Mouse (Mus musculus) 3134 (cell line): ENCODE results near the gene Ank2.

Experiments
- DNase-seq: peaks from one replicate; pipeline ENCODE4 v3.0.0-alpha.2; 2011; ENCODE audit warnings: low spot score; ENCODE audit not compliant: insufficient read length; ENCODE audit errors: extremely low read depth

Ank2 gene

GRCm38 (mm10) chr3:127071471-127071870 lies 427.7 kb downstream of the Ank2 start:
- no peak for DNase-seq

GRCm38 (mm10) chr3:127063654-127064386 lies 435.3 kb downstream of the Ank2 start:
- DNase-seq: peak; percentile 72

DNA sequence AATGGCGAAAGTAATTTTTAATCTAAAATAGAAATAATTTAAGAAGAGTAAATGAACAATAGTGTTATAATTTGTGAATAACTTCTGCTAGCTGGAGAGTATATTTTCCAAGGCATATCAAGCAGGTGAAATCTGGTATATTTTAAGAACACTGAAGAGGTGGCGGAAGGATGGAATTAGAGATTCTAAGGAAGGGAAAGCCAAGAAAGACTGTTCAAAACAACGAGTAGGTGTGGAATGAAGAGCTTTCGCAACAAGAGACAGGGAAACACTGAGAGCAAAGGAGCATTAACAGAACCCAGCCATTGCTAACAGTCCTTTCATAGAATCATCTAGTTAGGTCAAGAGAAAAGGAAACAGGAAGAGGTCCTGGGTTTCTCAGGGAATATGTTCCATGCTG lies 439.5 kb downstream of the Ank2 start:
- DNase-seq: no peak

DNA sequence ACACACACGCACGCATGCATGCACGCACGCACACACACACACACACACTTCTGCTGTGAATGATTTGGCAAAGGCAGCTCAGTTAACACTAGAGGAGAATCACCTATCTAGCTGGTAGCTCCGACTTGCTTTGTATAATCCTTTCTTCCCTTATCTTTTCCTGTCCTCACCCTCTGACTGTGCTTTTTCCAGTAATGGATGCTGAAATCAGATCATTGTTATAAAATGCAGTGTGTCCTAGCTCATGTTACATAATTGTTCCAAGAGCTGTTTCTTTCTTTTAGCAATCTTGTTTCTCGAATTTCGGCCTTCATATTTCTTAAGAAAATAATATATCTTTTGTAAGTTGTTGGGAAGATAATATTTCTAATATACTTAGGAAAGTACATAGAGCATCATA lies 457.9 kb downstream of the Ank2 start:
- no peak for DNase-seq

DNA sequence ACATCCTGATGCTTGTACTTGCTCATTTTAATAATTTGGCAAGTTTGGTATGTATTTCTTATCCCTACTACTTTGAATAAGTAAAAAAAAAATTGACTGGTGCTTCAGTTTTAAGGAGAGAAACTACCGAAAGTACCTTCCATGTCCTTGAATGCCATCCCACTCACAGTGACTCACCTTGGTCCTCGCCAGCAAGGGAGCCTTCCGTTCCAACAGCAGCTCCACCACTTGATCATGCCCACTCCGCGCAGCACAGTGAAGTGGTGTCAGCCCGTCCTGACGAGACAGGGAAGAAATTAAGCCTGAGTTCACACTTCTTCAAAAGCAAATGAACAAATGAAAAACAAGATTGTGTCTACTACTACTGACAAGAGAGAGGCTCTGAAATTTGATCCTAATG lies 460.6 kb downstream of the Ank2 start:
- DNase-seq: no peak

DNA sequence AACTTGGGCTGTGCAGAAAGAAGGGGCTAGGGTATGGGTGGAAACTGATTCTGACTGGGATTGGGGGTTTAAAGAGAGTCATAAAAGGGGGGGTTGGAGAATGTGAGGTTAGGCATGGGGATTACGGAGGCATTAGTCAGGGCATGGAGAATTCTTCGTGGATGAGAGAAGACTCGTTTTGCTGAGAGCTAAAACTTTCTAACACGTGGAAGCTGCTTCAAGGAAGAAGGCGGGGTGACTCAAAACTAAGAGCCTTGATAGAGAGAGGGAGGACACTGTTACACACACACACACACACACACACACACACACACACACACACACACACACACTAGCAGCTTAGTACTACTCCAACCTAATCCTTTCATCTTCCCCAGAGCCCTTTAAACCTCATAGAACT lies 463.0 kb downstream of the Ank2 start:
- no peak for DNase-seq

DNA sequence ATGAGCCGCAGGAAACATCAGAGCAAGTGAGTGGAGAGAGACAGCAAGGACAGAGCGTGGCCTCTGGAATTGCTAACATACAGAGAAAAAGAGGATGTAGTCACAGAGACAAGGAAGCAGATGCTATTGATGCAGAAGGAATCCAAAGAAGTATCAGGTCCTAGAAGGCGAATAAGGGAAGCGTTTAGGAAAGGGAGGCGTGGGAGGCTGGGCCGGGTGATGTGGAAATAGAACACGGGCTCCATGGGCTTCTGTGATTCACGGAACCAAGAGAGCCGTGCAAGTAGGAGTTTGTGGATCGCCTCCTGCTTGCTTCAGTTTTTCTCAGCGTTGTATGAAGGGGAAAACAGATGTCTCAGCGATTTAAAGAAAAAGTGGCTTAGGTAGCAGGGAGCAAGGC lies 463.6 kb downstream of the Ank2 start:
- no peak for DNase-seq

DNA sequence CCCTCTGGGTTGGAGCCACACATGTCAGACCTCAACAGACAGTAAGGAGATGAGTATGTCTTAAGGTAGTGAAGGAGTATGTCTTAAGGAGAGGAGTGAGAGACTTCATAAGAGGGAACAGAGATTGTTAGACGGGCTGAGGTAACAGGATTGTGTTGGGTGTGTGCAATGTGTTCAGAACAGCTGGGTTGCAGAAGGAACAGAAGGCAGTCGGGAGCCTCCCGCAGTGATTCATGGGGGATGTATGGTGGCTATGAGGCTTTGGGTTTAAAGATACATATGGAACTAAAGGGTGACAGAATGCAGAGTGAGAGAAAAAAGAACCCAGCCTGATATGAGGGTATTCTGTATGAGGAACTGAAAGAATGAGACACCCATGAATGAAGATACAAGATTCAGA lies 464.2 kb downstream of the Ank2 start:
- DNase-seq: no peak

DNA sequence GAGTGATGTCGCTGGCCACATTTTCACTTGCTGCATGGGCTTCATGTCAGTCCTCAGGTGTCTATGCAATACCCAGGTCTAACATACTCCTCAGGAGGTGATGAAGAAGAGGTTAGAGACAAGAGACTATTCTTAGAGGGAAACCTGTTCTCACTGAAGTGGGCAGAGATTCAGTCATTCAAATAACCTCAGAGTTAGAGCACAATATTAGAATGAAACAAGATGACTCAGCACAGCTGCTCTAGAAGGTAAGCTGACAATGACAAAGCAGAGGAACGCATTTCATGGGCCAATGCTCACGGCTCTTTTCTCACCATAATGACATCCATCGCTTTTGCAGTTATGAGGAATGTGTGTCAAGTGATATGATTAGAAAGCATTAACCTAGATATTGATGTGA lies 475.2 kb downstream of the Ank2 start:
- no peak for DNase-seq

GRCm38 (mm10) chr3:127020167-127020566 lies 479.0 kb downstream of the Ank2 start:
- no peak for DNase-seq

- DNase-seq: no peak
These were observed 479.4 kb downstream of the Ank2 start for GRCm38 (mm10) chr3:127019728-127020127.

DNA sequence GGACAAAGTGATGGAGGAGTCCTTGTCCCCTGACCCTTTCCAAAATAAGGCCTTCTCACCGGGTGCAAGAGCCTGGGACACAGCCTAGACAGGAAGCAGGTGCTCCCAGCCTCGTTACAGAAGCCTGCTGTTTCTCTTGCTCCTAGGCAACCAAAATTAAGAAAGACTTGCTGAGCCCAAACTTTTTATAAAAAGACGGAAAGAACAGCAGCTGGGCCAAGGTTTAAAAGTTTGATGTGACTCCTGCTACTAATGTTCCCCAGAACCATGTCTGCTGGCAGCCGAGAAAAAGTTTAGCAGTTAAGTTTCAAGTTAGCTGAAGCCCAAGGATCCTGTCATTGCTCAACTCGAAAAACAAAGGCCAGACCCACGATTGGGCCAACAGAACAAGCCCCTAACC lies 480.0 kb downstream of the Ank2 start:
- no peak for DNase-seq

- DNase-seq: no peak
These were observed 481.6 kb downstream of the Ank2 start for GRCm38 (mm10) chr3:127017523-127017922.

DNA sequence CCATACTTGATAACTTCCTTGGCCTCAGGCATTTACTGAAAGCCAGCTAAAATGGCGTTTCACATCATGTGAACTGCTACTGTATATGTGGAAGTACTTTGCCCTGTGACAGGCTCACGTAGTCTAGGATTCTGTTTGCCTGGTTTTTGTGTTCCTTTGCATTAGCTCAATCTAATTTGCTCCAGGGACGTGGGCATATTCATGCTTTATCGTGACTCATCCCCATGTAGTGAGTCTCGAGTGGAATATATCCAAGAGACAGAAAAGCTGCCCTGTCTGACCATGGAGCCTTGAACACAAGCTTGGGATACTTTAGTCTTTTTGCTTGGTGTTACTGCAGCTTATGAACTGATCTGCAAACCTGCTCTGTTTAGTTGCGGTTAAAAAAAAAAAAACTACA lies 483.6 kb downstream of the Ank2 start:
- no peak for DNase-seq

GRCm38 (mm10) chr3:127015175-127015574 lies 484.0 kb downstream of the Ank2 start:
- no peak for DNase-seq

DNA sequence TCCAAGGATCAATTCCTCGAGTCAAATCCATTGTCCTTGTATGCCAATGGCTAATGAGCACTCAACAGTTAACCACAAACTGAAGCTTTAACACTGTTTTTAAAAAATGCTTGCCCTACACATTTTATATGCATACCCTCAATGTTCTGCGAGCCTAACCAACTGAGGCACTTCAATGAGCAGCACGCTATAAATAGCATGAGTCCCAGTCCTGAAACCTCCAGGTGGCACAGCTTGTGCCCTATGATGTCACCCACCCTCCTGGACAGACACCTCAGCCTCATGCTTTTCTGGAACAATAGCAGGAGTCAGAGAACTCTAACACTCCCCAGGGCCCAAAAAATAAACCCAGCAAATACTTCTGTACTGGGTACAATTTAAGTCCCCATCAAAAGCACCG lies 485.2 kb downstream of the Ank2 start:
- no peak for DNase-seq

DNA sequence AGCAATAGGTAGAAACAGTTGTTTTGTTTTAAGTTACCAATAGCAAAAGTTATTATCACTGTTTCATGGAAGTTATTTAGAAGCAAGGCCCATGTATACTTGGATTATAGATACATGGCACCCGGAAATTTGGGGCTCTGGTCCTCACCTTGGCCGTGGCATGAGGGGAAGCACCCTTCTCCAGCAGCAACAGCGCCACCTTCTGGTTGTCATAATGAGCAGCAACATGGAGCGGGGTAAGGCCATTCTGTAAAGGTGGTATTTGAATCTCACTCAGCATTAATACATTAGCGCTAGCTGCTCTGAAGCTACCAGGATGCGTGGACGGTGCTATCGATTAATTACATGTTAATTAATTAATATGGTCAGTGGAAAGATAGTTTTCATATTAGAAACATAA lies 486.6 kb downstream of the Ank2 start:
- DNase-seq: no peak

DNA sequence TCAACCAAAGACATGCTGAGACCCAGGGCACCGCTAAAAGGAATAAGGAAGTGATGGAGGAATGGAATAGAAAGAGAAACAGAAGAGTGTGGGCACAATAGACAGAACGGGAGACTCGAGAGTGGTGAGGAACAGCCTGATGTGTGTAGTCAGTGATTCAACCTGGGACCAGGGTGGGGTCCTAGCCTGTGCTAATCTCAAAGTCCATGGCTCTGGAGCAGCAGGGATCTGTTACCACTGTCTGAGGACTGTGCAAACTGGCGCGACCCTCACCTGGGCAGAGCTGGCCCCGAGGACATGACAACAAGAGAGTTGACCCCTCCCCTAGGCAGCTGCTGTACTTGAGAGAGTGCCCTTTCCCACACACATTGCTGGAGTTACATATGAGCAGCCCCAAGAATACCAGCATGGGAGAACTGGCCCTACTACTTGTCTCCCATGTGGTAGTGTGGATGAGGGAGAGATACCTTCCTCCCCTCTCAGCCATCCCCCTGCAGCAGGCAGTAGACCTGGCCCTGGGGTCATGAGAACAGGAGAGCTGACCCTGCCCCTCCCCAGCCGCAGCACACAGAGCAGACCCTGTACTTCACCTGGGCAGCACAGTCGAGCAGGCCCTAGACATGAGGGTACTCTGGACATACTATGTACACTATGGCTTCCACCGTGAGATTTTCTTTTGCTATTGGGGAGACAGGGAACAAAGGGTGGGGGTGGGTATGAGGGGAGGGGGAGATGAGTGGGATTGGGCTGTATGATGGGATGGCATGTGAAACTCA lies 493.1 kb downstream of the Ank2 start:
- no peak for DNase-seq

DNA sequence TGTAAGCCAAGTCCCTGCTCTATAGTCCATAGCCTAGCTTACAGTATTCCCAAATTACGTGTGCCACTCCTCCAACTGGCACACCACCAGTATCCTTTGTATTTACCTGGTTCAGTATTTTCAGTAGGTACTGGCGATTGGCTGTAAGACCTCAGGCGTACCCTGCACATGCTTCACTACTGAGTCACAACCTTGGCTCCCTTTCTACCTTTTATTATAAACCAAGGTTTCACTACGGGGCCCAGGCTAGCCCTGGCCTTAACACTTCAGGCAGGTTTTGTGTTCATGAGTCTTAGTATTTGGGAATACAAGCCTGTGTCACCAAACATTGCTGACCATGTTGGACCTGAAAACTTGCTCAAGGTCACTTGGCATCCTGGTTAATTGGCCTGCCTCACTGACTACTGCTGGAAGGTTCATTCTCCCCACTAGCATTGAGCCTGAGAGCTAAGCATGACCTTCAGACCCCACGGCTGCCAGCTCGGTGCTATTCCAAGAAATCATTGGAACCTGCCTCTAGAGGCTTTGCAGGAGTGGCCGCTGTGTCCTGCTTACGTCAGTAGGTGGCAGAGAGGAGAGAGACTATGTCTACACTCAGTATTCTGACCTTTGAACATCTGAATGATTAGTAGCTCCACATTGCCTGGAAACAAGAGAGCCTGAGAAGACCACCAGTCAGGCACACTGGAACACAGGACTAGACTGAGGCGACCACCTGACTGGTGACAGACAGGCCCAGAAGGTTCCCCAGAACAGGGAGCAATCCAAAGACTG lies 494.1 kb downstream of the Ank2 start:
- DNase-seq: no peak

DNA sequence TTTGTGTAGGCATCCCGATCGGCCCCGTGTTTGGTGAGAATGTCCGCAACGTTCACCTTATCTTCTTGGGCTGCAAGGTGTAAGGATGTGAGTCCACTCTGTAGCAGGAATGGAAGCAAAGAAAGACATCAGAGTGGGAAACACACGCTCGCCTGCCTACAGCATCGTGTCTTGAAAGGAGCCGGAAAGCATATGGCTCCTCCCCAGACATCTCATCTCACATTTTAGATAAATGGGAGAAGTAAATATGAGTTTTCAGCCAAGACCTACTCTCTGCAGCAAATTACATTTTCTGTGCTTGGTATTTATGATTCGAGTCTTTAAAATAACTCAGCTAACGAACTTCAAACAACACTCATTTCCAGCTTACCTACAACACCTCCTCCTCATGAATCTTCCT lies 495.2 kb downstream of the Ank2 start:
- DNase-seq: no peak

- DNase-seq: no peak
These were observed 500.4 kb downstream of the Ank2 start for GRCm38 (mm10) chr3:126998742-126999112.
